Mouse (Mus musculus) naive thymus-derived CD4-positive, alpha-beta T cell, adult 2 months (primary cell): ENCODE data around the gene Casc3.

Experiments used
- DNase-seq: peaks from one replicate; pipeline ENCODE4 v3.0.0-alpha.2; 2011; ENCODE audit warnings: low read depth

Gene Casc3

GRCm38 (mm10) chr11:98773635-98774295 lies 30.9 kb upstream of the Casc3 start:
- DNase-seq, result peak; percentile 96

- DNase-seq, result peak; percentile 49
These were observed 29.9 kb upstream of the Casc3 start, which contains the start of gene Nr1d1 for GRCm38 (mm10) chr11:98774582-98775347. Gene Nr1d1 (minus strand): TSS chr11:98775333.

GRCm38 (mm10) chr11:98775348-98776051 lies 29.2 kb upstream of the Casc3 start:
- peak; percentile 81 for DNase-seq

- no peak for DNase-seq
These were observed 28.5 kb upstream of the Casc3 start for GRCm38 (mm10) chr11:98776052-98776764.

GRCm38 (mm10) chr11:98776843-98777590 lies 27.7 kb upstream of the Casc3 start:
- no peak for DNase-seq

GRCm38 (mm10) chr11:98777888-98778287 lies 26.8 kb upstream of the Casc3 start:
- DNase-seq, result no peak

GRCm38 (mm10) chr11:98781851-98782512 lies 22.7 kb upstream of the Casc3 start:
- DNase-seq, result no peak

- peak; percentile 50 for DNase-seq
These were observed 22.0 kb upstream of the Casc3 start for GRCm38 (mm10) chr11:98782651-98783235.

GRCm38 (mm10) chr11:98783236-98783696 lies 21.4 kb upstream of the Casc3 start:
- peak; percentile 82 for DNase-seq

- no peak for DNase-seq
These were observed 20.6 kb upstream of the Casc3 start for GRCm38 (mm10) chr11:98784139-98784538.

GRCm38 (mm10) chr11:98785214-98785613 lies 19.5 kb upstream of the Casc3 start:
- no peak for DNase-seq

- peak; percentile 67 for DNase-seq
These were observed 18.9 kb upstream of the Casc3 start for GRCm38 (mm10) chr11:98785772-98786281.

GRCm38 (mm10) chr11:98786359-98787214 lies 18.1 kb upstream of the Casc3 start:
- DNase-seq, result peak; percentile 94

GRCm38 (mm10) chr11:98787229-98787628 lies 17.5 kb upstream of the Casc3 start:
- DNase-seq, result no peak

- peak; percentile 60 for DNase-seq
These were observed 17.0 kb upstream of the Casc3 start for GRCm38 (mm10) chr11:98787691-98788090.

GRCm38 (mm10) chr11:98788139-98788538 lies 16.6 kb upstream of the Casc3 start:
- DNase-seq, result no peak

- peak; percentile 94 for DNase-seq
These were observed 16.0 kb upstream of the Casc3 start for GRCm38 (mm10) chr11:98788550-98789218.

- DNase-seq, result no peak
These were observed 15.4 kb upstream of the Casc3 start for GRCm38 (mm10) chr11:98789219-98789807.
